Mouse (Mus musculus) forebrain, embryonic 11.5 days (tissue): Measurements from ENCODE around the gene Klrg2. TPM values are rescaled to one million over a fixed set of nuclear protein-coding genes. Genes with fewer than 3 reads are reported as not detected.
"Not testable (repeated sequence)": the region's sequence is repeated elsewhere in the genome, so short reads cannot be mapped to it uniquely, and the experiment has no call there.

Source experiments
- ATAC-seq: fragments of 200-750 bp; cut with Nextera tagmentation; replicated peaks from 2 replicates; pipeline ENCODE4 v1.8.0; 2017; ENCODE audit warnings: moderate TSS enrichment; ENCODE audit not compliant: low FRiP score
- DNase-seq: peaks from one replicate; pipeline ENCODE4 v3.0.0-alpha.2; 2017; ENCODE audit warnings: low spot score
- H3K27ac ChIP-seq: fragments of 300-500 bp; sonication (generic); 2 replicates; pipeline ENCODE4 v1.5.1; 2014; ENCODE audit warnings: low read depth, low read length
- H3K27me3 ChIP-seq: fragments of 300-500 bp; sonication (generic); 2 replicates; pipeline ENCODE4 v1.6.1; 2014; ENCODE audit warnings: mild to moderate bottlenecking, low read length, mixed read lengths; ENCODE audit not compliant: control insufficient read depth, insufficient read depth
- H3K36me3 ChIP-seq: fragments of 300-500 bp; sonication (generic); 2 replicates; pipeline ENCODE4 v1.6.1; 2014; ENCODE audit warnings: mild to moderate bottlenecking, low read length, moderate library complexity, mixed read lengths; ENCODE audit not compliant: control insufficient read depth, insufficient read depth
- H3K4me1 ChIP-seq: fragments of 300-500 bp; sonication (generic); replicated peaks from 2 replicates; pipeline ENCODE4 v1.6.1; 2014; ENCODE audit warnings: low read length, mixed read lengths; ENCODE audit not compliant: control insufficient read depth, insufficient read depth
- H3K4me2 ChIP-seq: fragments of 300-500 bp; sonication (generic); 2 replicates; pipeline ENCODE4 v1.6.1; 2014; ENCODE audit warnings: low read depth, mild to moderate bottlenecking, low read length, moderate library complexity, mixed read lengths; ENCODE audit not compliant: severe bottlenecking
- H3K4me3 ChIP-seq: fragments of 300-500 bp; sonication (generic); 2 replicates; pipeline ENCODE4 v1.5.1; 2014; ENCODE audit warnings: low read depth, low read length
- H3K9ac ChIP-seq: fragments of 300-500 bp; sonication (generic); 2 replicates; pipeline ENCODE4 v1.6.1; 2014; ENCODE audit warnings: low read length
- H3K9me3 ChIP-seq: fragments of 300-500 bp; sonication (generic); 2 replicates; pipeline ENCODE4 v1.6.1; 2016; ENCODE audit warnings: low read length, mixed read lengths; ENCODE audit not compliant: control insufficient read depth
- WGBS: fragments of 180-500 bp; shearing (Covaris S2); extraction: QIAGEN DNeasy Blood & Tissue Kit; methylation state at CpG from one replicate; pipeline ENCODE4 v1.1.7; 2014; 5-methylcytosine and 5-hydroxymethylcytosine counted together
- polyA plus RNA-seq: library from polyadenylated mRNA; unstranded; fragments of >200 nt; fragmentation: Nextera tagmentation; extraction: Ambion mirVana; gene quantifications from 2 replicates; pipeline ENCODE4 v1.2.1, GENCODE M21; 2014

Gene Klrg2
- 0.15 TPM in 1 of 2 replicates, not detected in the other for polyA plus RNA-seq

GRCm38 (mm10) chr6:38636852-38637618, at the start of gene Klrg2:
TSS of gene Klrg2 (minus strand) at chr6:38637242.
- Histone ChIP-seq H3K27me3 (peaks cover 45% of the 10 kb centered on the region), H3K4me3 (peak within 1 kb of the TSS; percentile 45), H3K4me2 (peak within 1 kb of the TSS; percentile 96), H3K9ac (peak within 1 kb of the TSS; percentile 44), H3K36me3 (no peaks in the 10 kb centered on the region), H3K9me3 (no peaks in the 10 kb centered on the region), H3K27ac (no peak within 1 kb of the TSS), H3K4me1 (peaks cover 9% of the 10 kb centered on the region; the same call in 1 of the 2 replicates)
- ATAC-seq (peak; percentile 81), DNase-seq (peak; percentile 74)
- 3% methylated on average over 59 of the region's 60 CpGs for WGBS

- 73% methylated on average over 2 of the region's 2 CpGs for WGBS
- Histone ChIP-seq H3K27ac (no peak overlapping the region), H3K4me1 (no peaks in the 10 kb centered on the region), H3K9ac (no peak overlapping the region), H3K9me3 (no peaks in the 10 kb centered on the region), H3K27me3 (no peaks in the 10 kb centered on the region), H3K4me3 (no peak overlapping the region), H3K4me2 (no peak overlapping the region), H3K36me3 (no peaks in the 10 kb centered on the region)
- ATAC-seq: no peak
- no peak for DNase-seq
Measured at GRCm38 (mm10) chr6:38682532-38682931, 45.5 kb upstream of the Klrg2 start.

- H3K36me3 ChIP-seq: no peaks in the 10 kb centered on the region
- H3K4me1 ChIP-seq: no peaks in the 10 kb centered on the region
- no peak overlapping the region for H3K9ac ChIP-seq
- H3K9me3 ChIP-seq: no peaks in the 10 kb centered on the region
- no peaks in the 10 kb centered on the region for H3K27me3 ChIP-seq
- H3K4me3 ChIP-seq: no peak overlapping the region
- no peak for DNase-seq
- H3K4me2 ChIP-seq: no peak overlapping the region
- ATAC-seq: no peak
- WGBS: 79% methylated on average over 9 of the region's 9 CpGs
- H3K27ac ChIP-seq: no peak overlapping the region
Measured at GRCm38 (mm10) chr6:38677629-38678028, 40.6 kb upstream of the Klrg2 start.

- DNase-seq (no peak), ATAC-seq (no peak)
- Histone ChIP-seq H3K4me3 (no peak overlapping the region), H3K36me3 (no peaks in the 10 kb centered on the region), H3K9me3 (no peaks in the 10 kb centered on the region), H3K4me1 (no peaks in the 10 kb centered on the region), H3K27me3 (no peaks in the 10 kb centered on the region), H3K4me2 (no peak overlapping the region), H3K27ac (no peak overlapping the region), H3K9ac (no peak overlapping the region)
- WGBS: 85% methylated on average over 14 of the region's 14 CpGs
Measured at GRCm38 (mm10) chr6:38676723-38677122, 39.7 kb upstream of the Klrg2 start.

- no peaks in the 10 kb centered on the region for H3K9me3 ChIP-seq
- WGBS: 94% methylated on average over 6 of the region's 6 CpGs
- H3K27me3 ChIP-seq: no peaks in the 10 kb centered on the region
- no peak overlapping the region for H3K4me3 ChIP-seq
- no peak for DNase-seq
- no peak overlapping the region for H3K27ac ChIP-seq
- H3K36me3 ChIP-seq: no peaks in the 10 kb centered on the region
- H3K9ac ChIP-seq: no peak overlapping the region
- ATAC-seq: no peak
- H3K4me2 ChIP-seq: no peak overlapping the region
- H3K4me1 ChIP-seq: no peaks in the 10 kb centered on the region
Measured at GRCm38 (mm10) chr6:38676217-38676616, 39.2 kb upstream of the Klrg2 start.

- Histone ChIP-seq H3K27me3 (no peaks in the 10 kb centered on the region), H3K36me3 (no peaks in the 10 kb centered on the region), H3K9ac (no peak overlapping the region), H3K4me1 (no peaks in the 10 kb centered on the region), H3K9me3 (no peaks in the 10 kb centered on the region), H3K4me2 (no peak overlapping the region), H3K27ac (no peak overlapping the region), H3K4me3 (no peak overlapping the region)
- no peak for ATAC-seq
- WGBS: 95% methylated on average over 3 of the region's 3 CpGs
- no peak for DNase-seq
Measured at GRCm38 (mm10) chr6:38672011-38672410, 35.0 kb upstream of the Klrg2 start.

- 81% methylated on average over 7 of the region's 7 CpGs for WGBS
- no peak for ATAC-seq
Measured at GRCm38 (mm10) chr6:38671270-38671669, 34.2 kb upstream of the Klrg2 start.

GRCm38 (mm10) chr6:38670488-38670887, 33.4 kb upstream of the Klrg2 start:
- not testable (repeated sequence) for H3K9me3 ChIP-seq, H3K9ac ChIP-seq, DNase-seq, H3K4me2 ChIP-seq, H3K4me3 ChIP-seq, H3K27me3 ChIP-seq, H3K36me3 ChIP-seq, H3K4me1 ChIP-seq, ATAC-seq, H3K27ac ChIP-seq
- 85% methylated on average over 1 of the region's 1 CpGs for WGBS

More at GRCm38 (mm10) chr6:38671270-38671669, 34.2 kb upstream of the Klrg2 start:
- H3K4me3 ChIP-seq: no peak overlapping the region
- H3K27ac ChIP-seq: no peak overlapping the region
- DNase-seq: no peak
- no peaks in the 10 kb centered on the region for H3K27me3 ChIP-seq
- no peaks in the 10 kb centered on the region for H3K4me1 ChIP-seq
- H3K4me2 ChIP-seq: no peak overlapping the region
- H3K9me3 ChIP-seq: no peaks in the 10 kb centered on the region
- no peaks in the 10 kb centered on the region for H3K36me3 ChIP-seq
- no peak overlapping the region for H3K9ac ChIP-seq

- no peak for ATAC-seq
- WGBS: 58% methylated on average over 6 of the region's 6 CpGs
- no peaks in the 10 kb centered on the region for H3K9me3 ChIP-seq
- no peak overlapping the region for H3K27ac ChIP-seq
- 0 out of 2 replicates have a peak, but pooled peaks cover 2% of the 10 kb centered on the region for H3K27me3 ChIP-seq
- H3K4me1 ChIP-seq: no peaks in the 10 kb centered on the region
- DNase-seq: no peak
- H3K4me2 ChIP-seq: no peak overlapping the region
- no peaks in the 10 kb centered on the region for H3K36me3 ChIP-seq
- H3K4me3 ChIP-seq: no peak overlapping the region
- no peak overlapping the region for H3K9ac ChIP-seq
Measured at GRCm38 (mm10) chr6:38669580-38669979, 32.5 kb upstream of the Klrg2 start.
